Mouse (Mus musculus) lung, adult 2 months (tissue): Measurements from ENCODE around the gene Tusc2.

ENCODE experiments used
- CTCF ChIP-seq: fragments of 200-500 bp; IDR thresholded peaks from 2 replicates; pipeline ENCODE4 v1.5.1; 2011; ENCODE audit warnings: mild to moderate bottlenecking, low read length, control low read depth; ENCODE audit not compliant: insufficient read depth
- POLR2A ChIP-seq: fragments of 200-500 bp; IDR thresholded peaks from 2 replicates; pipeline ENCODE4 v1.6.1; 2011; ENCODE audit warnings: low read depth, mild to moderate bottlenecking, control low read depth, low read length, borderline replicate concordance; ENCODE audit errors: extremely low read depth

- TF ChIP-seq CTCF (no peak), POLR2A (peak; percentile 47; the same call in 1 of the 2 replicates)
Measured at GRCm38 (mm10) chr9:107570845-107571244, 7.8 kb downstream of the Tusc2 start.
